Mouse (Mus musculus): ENCODE measurements around the gene Plxdc1.
"Not testable (repeated sequence)": the region's sequence is repeated elsewhere in the genome, so short reads cannot be mapped to it uniquely, and the experiment has no call there.

The Plxdc1 gene

GRCm38 (mm10) chr11:97955146-97955902 lies 30.9 kb downstream of the Plxdc1 start:
- no peak for DNase-seq (ENCODE audit: low read depth, low spot score)

GRCm38 (mm10) chr11:97954469-97955141 lies 31.6 kb downstream of the Plxdc1 start:
- no peak for DNase-seq (ENCODE audit: low read depth, low spot score)

GRCm38 (mm10) chr11:97953939-97954275 lies 32.3 kb downstream of the Plxdc1 start:
- no peak for DNase-seq (ENCODE audit: low read depth, low spot score)

GRCm38 (mm10) chr11:97953179-97953938 lies 32.9 kb downstream of the Plxdc1 start:
- DNase-seq (ENCODE audit: low read depth, low spot score): no peak

- no peak for DNase-seq (ENCODE audit: low read depth, low spot score)
Measured at GRCm38 (mm10) chr11:97952367-97953006, 33.8 kb downstream of the Plxdc1 start.

GRCm38 (mm10) chr11:97949703-97950475 lies 36.4 kb downstream of the Plxdc1 start:
- DNase-seq (ENCODE audit: low read depth, low spot score): peak; percentile 26

DNA sequence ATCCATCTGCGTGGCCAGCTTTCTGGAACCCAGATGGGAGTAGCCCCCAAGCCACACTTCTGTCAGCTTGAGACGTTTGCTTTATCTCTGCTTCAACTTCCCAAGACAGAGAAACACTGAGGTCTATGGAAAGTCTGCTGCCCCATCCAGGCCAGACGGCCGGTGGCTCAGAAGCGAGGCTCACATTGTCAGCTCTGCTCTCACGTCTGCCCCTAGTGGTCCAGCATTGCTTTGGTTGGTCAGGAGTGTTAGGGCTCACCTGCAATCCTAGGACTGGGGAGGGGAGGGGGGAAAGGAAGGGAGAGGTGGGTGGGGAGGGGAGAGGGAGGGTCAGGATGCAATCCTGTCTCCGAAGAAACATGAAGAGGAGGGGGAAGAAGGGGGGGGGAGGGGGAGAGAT lies 38.8 kb downstream of the Plxdc1 start:
- DNase-seq (ENCODE audit: low read depth, low spot score): no peak

DNA sequence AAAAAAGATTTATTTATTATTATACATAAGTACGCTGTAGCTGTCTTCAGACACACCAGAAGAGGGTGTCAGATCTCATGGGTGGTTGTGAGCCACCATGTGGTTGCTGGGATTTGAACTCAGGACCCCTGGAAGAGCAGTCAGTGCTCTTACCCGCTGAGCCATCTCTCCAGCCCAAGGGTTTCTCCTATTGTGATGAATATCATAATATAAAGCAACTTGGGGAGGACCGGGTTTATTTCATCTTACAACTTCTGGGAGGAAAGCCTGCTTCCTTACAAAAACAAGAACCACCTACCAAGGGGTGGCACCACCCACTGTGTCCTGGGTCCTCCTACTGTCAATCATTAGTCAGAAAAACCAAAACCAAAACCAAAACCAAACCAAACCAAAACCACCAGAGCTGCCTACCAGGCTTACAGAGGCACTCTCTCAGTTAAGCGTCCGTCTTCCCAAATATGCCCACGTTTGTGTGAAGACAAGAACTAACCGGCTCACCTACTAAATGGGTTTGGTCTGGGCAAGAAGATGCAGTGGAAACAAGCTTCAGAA lies 40.4 kb downstream of the Plxdc1 start:
- DNase-seq (ENCODE audit: low read depth, low spot score): not testable (repeated sequence)

GRCm38 (mm10) chr11:97945031-97945430 lies 41.2 kb downstream of the Plxdc1 start:
- DNase-seq (ENCODE audit: low read depth, low spot score): no peak

- no peak for DNase-seq (ENCODE audit: low read depth, low spot score)
Measured at GRCm38 (mm10) chr11:97943256-97943655, 43.0 kb downstream of the Plxdc1 start.

DNA sequence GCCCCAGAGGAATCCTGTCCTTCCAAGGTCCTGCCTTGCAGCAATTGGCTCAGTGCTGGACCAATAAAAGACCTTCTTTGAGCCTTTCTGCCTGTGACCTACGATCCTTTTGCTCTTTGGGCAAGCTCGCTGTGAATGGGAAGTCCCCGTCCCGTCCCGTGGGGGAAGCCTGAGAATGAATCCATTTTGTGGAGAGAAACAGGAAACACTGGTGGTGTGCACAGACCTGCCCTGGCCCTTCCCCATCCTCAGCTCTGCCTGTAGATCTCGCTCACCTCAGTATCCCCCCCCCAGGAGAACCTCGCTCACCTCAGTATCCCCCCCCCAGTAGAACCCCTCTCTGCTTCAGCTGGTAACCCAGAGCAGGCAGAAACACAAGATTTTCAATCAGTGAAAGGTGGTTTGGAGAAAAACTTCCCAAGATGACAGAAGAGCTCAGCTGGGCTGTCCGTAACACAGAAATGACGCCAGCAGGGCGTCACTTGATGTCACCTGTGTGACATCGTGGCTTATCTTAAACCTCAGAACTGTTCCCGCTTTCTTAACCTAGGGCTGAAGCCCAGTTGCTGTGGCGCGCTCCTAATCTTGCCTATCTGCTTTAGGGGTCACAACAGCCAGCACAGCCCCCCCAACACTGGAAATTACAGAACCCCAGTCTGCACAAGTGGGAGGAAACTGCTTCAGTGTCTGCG lies 43.7 kb downstream of the Plxdc1 start:
- DNase-seq (ENCODE audit: low read depth, low spot score): no peak

- DNase-seq (ENCODE audit: low read depth, low spot score): no peak
Measured at GRCm38 (mm10) chr11:97937469-97938105, 48.7 kb downstream of the Plxdc1 start.

DNA sequence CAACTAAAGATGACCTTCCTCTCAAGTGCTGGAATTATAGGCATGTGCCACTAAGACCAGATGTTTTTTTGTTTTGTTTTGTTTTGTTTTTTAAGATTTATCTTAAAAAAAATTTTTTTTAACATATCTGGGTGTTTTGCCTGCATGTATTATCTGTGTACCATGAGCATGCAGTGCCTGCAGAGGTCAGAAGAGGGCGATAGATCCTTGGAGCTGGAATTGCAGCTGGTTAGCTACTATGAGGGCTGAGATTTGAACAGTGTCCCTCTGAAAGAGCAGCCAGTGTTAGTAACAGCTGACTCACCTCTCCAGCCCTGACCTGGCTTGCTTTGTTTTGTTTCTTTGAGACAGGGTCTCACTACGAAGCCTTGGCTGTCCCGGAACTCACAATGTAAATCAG lies 49.5 kb downstream of the Plxdc1 start:
- no peak for DNase-seq (ENCODE audit: low read depth, low spot score)

GRCm38 (mm10) chr11:97935913-97936575 lies 50.2 kb downstream of the Plxdc1 start:
- DNase-seq (ENCODE audit: low read depth, low spot score): peak; percentile 33

DNA sequence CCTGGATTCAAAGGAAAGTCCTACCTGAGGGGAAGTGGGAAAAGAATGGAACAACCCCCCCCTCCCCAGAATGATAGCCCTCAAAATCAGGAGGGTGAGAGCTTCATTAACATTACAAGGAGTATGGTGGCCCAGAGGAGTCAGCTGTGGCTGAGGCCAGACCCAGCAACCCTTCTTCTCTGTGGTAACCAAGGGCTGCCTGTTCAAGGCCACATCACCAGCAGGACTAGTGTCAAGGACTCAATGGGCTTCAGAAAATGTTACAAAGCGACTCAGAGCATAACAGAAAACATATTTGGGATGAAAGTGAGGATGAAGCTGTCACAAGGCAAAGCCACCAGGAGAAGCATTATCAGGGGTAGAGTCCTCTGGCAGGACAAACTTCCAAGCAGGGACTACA lies 52.7 kb downstream of the Plxdc1 start:
- DNase-seq (ENCODE audit: low read depth, low spot score): no peak

- no peak for DNase-seq (ENCODE audit: low read depth, low spot score)
Measured at GRCm38 (mm10) chr11:97928905-97929304, 57.3 kb downstream of the Plxdc1 start.

DNA sequence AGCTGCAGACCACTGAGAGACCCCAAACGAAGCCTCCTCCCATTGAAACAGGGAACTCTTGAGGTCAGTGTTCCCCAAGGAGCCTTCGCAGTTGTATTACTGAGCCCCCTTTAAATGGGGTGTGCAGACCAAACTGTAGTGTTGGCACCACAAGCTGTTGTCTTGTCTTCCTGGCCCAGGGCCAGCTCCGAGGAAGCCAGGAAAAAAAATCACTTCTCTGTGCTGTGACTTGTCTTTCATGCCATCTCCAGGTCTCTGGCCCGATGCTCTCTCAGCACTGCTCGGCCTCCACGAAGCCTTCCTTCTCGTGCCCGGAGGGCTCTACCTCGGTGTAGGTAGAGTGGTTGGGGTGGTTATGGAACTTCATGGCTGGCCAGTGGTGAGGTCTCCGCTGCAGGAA lies 62.0 kb downstream of the Plxdc1 start:
- no peak for DNase-seq (ENCODE audit: low read depth, low spot score)

GRCm38 (mm10) chr11:97923639-97924038 lies 62.6 kb downstream of the Plxdc1 start:
- DNase-seq (ENCODE audit: low read depth, low spot score): no peak

- DNase-seq (ENCODE audit: low read depth, low spot score): no peak
Measured at GRCm38 (mm10) chr11:97915974-97916503, 70.2 kb downstream of the Plxdc1 start.
